Mouse (Mus musculus) liver, embryonic 14.5 days (tissue): ENCODE results near the gene Tacc2.

Experiments used
- CTCF ChIP-seq: IDR thresholded peaks from 2 replicates; pipeline ENCODE4 v1.5.1; 2016; ENCODE audit warnings: antibody characterized with exemption, low read depth, control low read depth
- EP300 ChIP-seq: IDR thresholded peaks from 2 replicates; pipeline ENCODE4 v1.6.1; 2016; ENCODE audit warnings: antibody characterized with exemption, low read depth

DNA sequence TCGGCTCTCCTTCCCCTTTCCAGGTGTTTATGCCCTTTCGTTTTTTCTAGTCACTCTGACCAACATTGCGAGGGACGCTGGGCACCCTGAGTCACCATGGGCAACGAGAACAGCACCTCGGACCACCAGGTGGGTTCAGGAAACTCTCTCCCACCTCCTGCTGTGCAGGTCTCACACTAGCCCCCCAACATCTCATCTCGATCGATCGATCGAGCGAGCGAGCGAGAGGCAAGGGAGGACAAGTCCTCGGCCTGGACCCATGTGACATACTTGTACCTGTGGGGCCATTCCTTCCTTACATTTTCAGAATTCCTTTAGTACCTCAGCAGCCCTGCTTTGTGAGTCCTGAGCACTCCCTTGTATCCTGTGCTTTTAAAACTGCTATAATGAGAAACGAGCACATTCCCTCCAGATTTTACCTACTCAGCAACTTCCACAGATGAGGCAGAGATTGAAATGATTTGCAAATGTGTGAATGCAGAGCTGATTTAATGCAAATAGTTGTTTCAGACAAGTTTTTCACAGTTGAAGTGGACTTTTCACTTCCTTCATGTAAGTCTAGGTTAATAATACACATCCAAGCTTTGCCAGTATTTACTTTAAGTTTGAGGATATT lies at the start of gene Tacc2:
- TF ChIP-seq CTCF (no peak), EP300 (no peak)
